Mouse (Mus musculus) kidney, postnatal 0 days (tissue): ENCODE data around the gene Insyn1. TPM values are rescaled to one million over a fixed set of nuclear protein-coding genes. Genes with fewer than 3 reads are reported as not detected.

Experiments
- ATAC-seq: fragments of 200-750 bp; cut with Nextera tagmentation; replicated peaks from 2 replicates; pipeline ENCODE4 v1.8.0; 2017; ENCODE audit warnings: low read depth, moderate number of reproducible peaks, moderate TSS enrichment, moderate library complexity; ENCODE audit not compliant: low FRiP score
- DNase-seq: peaks from one replicate; pipeline ENCODE4 v3.0.0-alpha.2; 2016; ENCODE audit warnings: low spot score
- H3K27ac ChIP-seq: fragments of 300-500 bp; sonication (generic); 2 replicates; pipeline ENCODE4 v1.5.1; 2014; ENCODE audit warnings: mild to moderate bottlenecking
- H3K27me3 ChIP-seq: fragments of 300-500 bp; sonication (generic); 2 replicates; pipeline ENCODE4 v1.6.1; 2014; ENCODE audit warnings: low read length, mixed read lengths; ENCODE audit not compliant: insufficient read depth
- H3K36me3 ChIP-seq: fragments of 300-500 bp; sonication (generic); 2 replicates; pipeline ENCODE4 v1.6.1; 2014; ENCODE audit warnings: low read length, mixed read lengths; ENCODE audit not compliant: insufficient read depth
- H3K4me1 ChIP-seq: fragments of 300-500 bp; sonication (generic); replicated peaks from 2 replicates; pipeline ENCODE4 v1.6.1; 2014; ENCODE audit warnings: antibody characterized with exemption, low read length, mixed read lengths; ENCODE audit not compliant: insufficient read depth
- H3K4me2 ChIP-seq: fragments of 300-500 bp; sonication (generic); 2 replicates; pipeline ENCODE4 v1.6.1; 2014; ENCODE audit warnings: mild to moderate bottlenecking, low read length, moderate library complexity, mixed read lengths
- H3K4me3 ChIP-seq: fragments of 300-500 bp; sonication (generic); replicated peaks from 2 replicates; pipeline ENCODE4 v1.5.1; 2014; ENCODE audit warnings: low read depth, low read length
- H3K9ac ChIP-seq: fragments of 300-500 bp; sonication (generic); 2 replicates; pipeline ENCODE4 v1.6.1; 2014; ENCODE audit warnings: low read depth, low read length
- H3K9me3 ChIP-seq: fragments of 300-500 bp; sonication (generic); replicated peaks from 2 replicates; pipeline ENCODE4 v1.6.1; 2016; ENCODE audit warnings: low read length, inconsistent platforms, mixed read lengths
- CTCF ChIP-seq: IDR thresholded peaks from 2 replicates; pipeline ENCODE4 v1.5.1; 2016; ENCODE audit warnings: antibody characterized with exemption, low read depth, mild to moderate bottlenecking, moderate library complexity
- WGBS: fragments of 180-500 bp; shearing (Covaris S2); extraction: QIAGEN DNeasy Blood & Tissue Kit; methylation state at CpG from one replicate; pipeline ENCODE4 v1.1.7; 2014; 5-methylcytosine and 5-hydroxymethylcytosine counted together
- polyA plus RNA-seq: library from polyadenylated mRNA; unstranded; fragments of >200 nt; fragmentation: Nextera tagmentation; extraction: Ambion mirVana; gene quantifications from 2 replicates; pipeline ENCODE4 v1.2.1, GENCODE M21; 2015

Insyn1 gene
- polyA plus RNA-seq, 1 experiment from 2014 or later = 1.4 TPM

GRCm38 (mm10) chr9:58495035-58495434 is 6.6 kb downstream of the Insyn1 start:
- no peak for TF ChIP-seq CTCF
- Histone ChIP-seq H3K27me3 (0 out of 2 replicates have a peak, but pooled peaks cover 4% of the 10 kb centered on the region), H3K36me3 (no peaks in the 10 kb centered on the region), H3K4me2 (no peak overlapping the region), H3K9me3 (no peaks in the 10 kb centered on the region), H3K4me3 (no peak overlapping the region), H3K9ac (no peak overlapping the region), H3K27ac (no peak overlapping the region), H3K4me1 (no peaks in the 10 kb centered on the region)
- no peak for ATAC-seq
- no peak for DNase-seq
- WGBS = 67% methylated on average over 2 of the region's 2 CpGs

DNA sequence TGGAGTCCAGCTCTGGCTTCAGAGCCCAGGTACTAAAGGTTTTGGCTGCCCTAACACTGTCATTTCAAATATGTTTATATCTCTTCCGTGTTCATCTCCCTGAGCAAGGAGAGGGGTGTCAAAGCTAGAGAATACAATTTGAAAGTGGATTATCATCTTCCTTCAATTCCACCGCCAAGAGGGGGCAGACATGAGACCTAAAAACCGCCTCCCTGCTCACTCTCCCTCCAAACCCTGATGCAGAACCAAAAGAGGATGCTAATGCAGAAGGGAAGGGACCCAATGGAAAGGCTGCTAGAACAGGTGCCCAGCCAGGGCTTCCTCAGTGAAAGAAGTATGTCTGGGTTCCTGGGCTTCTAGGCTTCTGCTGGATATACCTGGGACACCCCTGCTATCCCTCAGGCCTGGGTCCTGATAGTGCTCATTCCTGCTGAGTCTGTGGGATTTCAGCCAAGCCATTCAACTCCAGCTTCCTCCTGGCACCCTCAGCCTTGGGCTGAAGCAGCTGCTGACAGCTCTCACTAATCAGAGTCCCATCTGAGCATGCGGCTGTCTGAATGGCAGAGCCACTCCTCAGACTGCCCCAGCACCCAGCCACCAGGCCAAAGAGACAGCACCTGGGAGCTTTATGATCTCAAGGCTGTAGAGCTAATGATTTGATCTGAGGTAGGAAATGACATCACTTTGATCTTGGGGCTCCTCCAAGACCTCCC is 8.2 kb downstream of the Insyn1 start:
- H3K4me3 ChIP-seq = no peak overlapping the region
- TF ChIP-seq CTCF = peak; percentile 43; the same call in 1 of the 2 replicates

GRCm38 (mm10) chr9:58497942-58498341 is 9.5 kb downstream of the Insyn1 start:
- ATAC-seq = no peak
- no peak for TF ChIP-seq CTCF
- H3K4me3 ChIP-seq = no peak overlapping the region
- no peak overlapping the region for H3K4me2 ChIP-seq
- H3K9ac ChIP-seq = no peak overlapping the region
- H3K9me3 ChIP-seq = no peaks in the 10 kb centered on the region
- no peaks in the 10 kb centered on the region for H3K36me3 ChIP-seq
- no peak overlapping the region for H3K27ac ChIP-seq
- no peaks in the 10 kb centered on the region for H3K4me1 ChIP-seq
- WGBS = 30% methylated on average over 4 of the region's 4 CpGs
- DNase-seq = no peak
- H3K27me3 ChIP-seq = no peaks in the 10 kb centered on the region

More for the DNA sequence above, 8.2 kb downstream of the Insyn1 start:
- peak; percentile 32 for DNase-seq
- H3K4me1 ChIP-seq = no peaks in the 10 kb centered on the region
- WGBS = 39% methylated on average over 4 of the region's 4 CpGs
- no peak overlapping the region for H3K27ac ChIP-seq
- H3K4me2 ChIP-seq = no peak overlapping the region
- ATAC-seq = no peak
- H3K27me3 ChIP-seq = no peaks in the 10 kb centered on the region
- H3K9ac ChIP-seq = no peak overlapping the region
- no peaks in the 10 kb centered on the region for H3K9me3 ChIP-seq
- no peaks in the 10 kb centered on the region for H3K36me3 ChIP-seq

GRCm38 (mm10) chr9:58500946-58501345 is 12.5 kb downstream of the Insyn1 start:
- no peak overlapping the region for H3K4me2 ChIP-seq
- H3K36me3 ChIP-seq = no peaks in the 10 kb centered on the region
- H3K27me3 ChIP-seq = no peaks in the 10 kb centered on the region
- DNase-seq (no peak), ATAC-seq (no peak)
- no peak overlapping the region for H3K27ac ChIP-seq
- no peak overlapping the region for H3K9ac ChIP-seq
- no peak for TF ChIP-seq CTCF
- H3K9me3 ChIP-seq = no peaks in the 10 kb centered on the region
- H3K4me1 ChIP-seq = no peaks in the 10 kb centered on the region
- WGBS = 85% methylated on average over 5 of the region's 5 CpGs
- H3K4me3 ChIP-seq = no peak overlapping the region

GRCm38 (mm10) chr9:58507216-58508005 is 19.0 kb downstream of the Insyn1 start:
- Histone ChIP-seq H3K36me3 (no peaks in the 10 kb centered on the region), H3K27ac (no peak overlapping the region), H3K4me1 (no peaks in the 10 kb centered on the region), H3K4me2 (no peak overlapping the region), H3K27me3 (no peaks in the 10 kb centered on the region), H3K9me3 (no peaks in the 10 kb centered on the region), H3K4me3 (no peak overlapping the region), H3K9ac (no peak overlapping the region)
- DNase-seq (no peak), ATAC-seq (no peak)
- TF ChIP-seq CTCF = no peak
- WGBS = 75% methylated on average over 8 of the region's 8 CpGs

DNA sequence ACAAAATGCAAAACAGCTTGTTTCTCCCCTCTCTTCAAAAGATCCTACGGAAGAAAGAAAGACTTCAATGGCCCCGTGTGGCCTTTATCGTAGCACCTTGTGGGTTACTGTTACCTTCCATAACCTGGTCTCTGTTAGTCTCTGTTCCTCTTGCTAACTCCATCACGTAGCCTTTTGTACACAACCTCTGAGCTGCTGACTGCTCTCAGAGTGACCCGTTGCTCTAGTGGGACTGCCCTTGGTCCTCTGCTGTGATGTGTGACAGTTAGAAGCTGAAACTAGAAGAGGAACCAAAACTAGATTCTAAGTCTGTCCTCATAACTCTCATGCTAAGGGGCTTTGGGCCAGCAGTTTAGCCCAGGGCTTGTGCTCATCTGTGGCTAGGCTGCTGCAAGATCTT is 22.0 kb downstream of the Insyn1 start:
- no peak overlapping the region for H3K27ac ChIP-seq
- DNase-seq (no peak), ATAC-seq (no peak)
- H3K27me3 ChIP-seq = no peaks in the 10 kb centered on the region
- no peak overlapping the region for H3K9ac ChIP-seq
- H3K36me3 ChIP-seq = no peaks in the 10 kb centered on the region
- H3K4me1 ChIP-seq = no peaks in the 10 kb centered on the region
- H3K4me3 ChIP-seq = no peak overlapping the region
- 87% methylated on average over 5 of the region's 5 CpGs for WGBS
- TF ChIP-seq CTCF = no peak
- no peaks in the 10 kb centered on the region for H3K9me3 ChIP-seq
- no peak overlapping the region for H3K4me2 ChIP-seq
